Mouse (Mus musculus) forebrain, embryonic 16.5 days (tissue): ENCODE results near the gene Trpc4ap. TPM values are rescaled to one million over a fixed set of nuclear protein-coding genes. Genes with fewer than 3 reads are reported as not detected.

Source experiments
- ATAC-seq: fragments of 200-750 bp; cut with Nextera tagmentation; 2 replicates; pipeline ENCODE4 v1.8.0; 2017; ENCODE audit warnings: mild to moderate bottlenecking, moderate library complexity
- H3K27ac ChIP-seq: fragments of 300-500 bp; sonication (generic); 2 replicates; pipeline ENCODE4 v1.5.1; 2014; ENCODE audit warnings: low read length, control low read depth
- H3K27me3 ChIP-seq: fragments of 300-500 bp; sonication (generic); replicated peaks from 2 replicates; pipeline ENCODE4 v1.6.1; 2014; ENCODE audit warnings: low read length; ENCODE audit not compliant: control insufficient read depth, insufficient read depth
- H3K36me3 ChIP-seq: fragments of 300-500 bp; sonication (generic); 2 replicates; pipeline ENCODE4 v1.6.1; 2014; ENCODE audit not compliant: control insufficient read depth, insufficient read depth
- H3K4me1 ChIP-seq: fragments of 300-500 bp; sonication (generic); replicated peaks from 2 replicates; pipeline ENCODE4 v1.6.1; 2014; ENCODE audit warnings: low read length; ENCODE audit not compliant: control insufficient read depth, insufficient read depth
- H3K4me2 ChIP-seq: fragments of 300-500 bp; sonication (generic); 2 replicates; pipeline ENCODE4 v1.6.1; 2014; ENCODE audit warnings: mild to moderate bottlenecking, low read length, control low read depth
- H3K4me3 ChIP-seq: fragments of 300-500 bp; sonication (generic); replicated peaks from 2 replicates; pipeline ENCODE4 v1.5.1; 2014; ENCODE audit warnings: mild to moderate bottlenecking, low read length, control low read depth
- H3K9ac ChIP-seq: fragments of 300-500 bp; sonication (generic); replicated peaks from 2 replicates; pipeline ENCODE4 v1.6.1; 2014; ENCODE audit warnings: low read depth, low read length, control low read depth
- H3K9me3 ChIP-seq: fragments of 300-500 bp; sonication (generic); 2 replicates; pipeline ENCODE4 v1.6.1; 2016; ENCODE audit warnings: low read length; ENCODE audit not compliant: control insufficient read depth
- WGBS: fragments of 180-500 bp; shearing (Covaris S2); extraction: QIAGEN DNeasy Blood & Tissue Kit; methylation state at CpG from one replicate; pipeline ENCODE4 v1.1.7; 2014; 5-methylcytosine and 5-hydroxymethylcytosine counted together
- polyA plus RNA-seq: library from polyadenylated mRNA; unstranded; fragments of >200 nt; fragmentation: Nextera tagmentation; extraction: Ambion mirVana; gene quantifications from 2 replicates; pipeline ENCODE4 v1.2.1, GENCODE M21; 2015

Trpc4ap gene
- polyA plus RNA-seq, 1 experiment from 2014 or later = 179 TPM

- Histone ChIP-seq H3K4me3 (no peak overlapping the region), H3K9ac (no peak overlapping the region; the same call in 1 of the 2 replicates), H3K27ac (no peak overlapping the region), H3K27me3 (peaks cover 42% of the 10 kb centered on the region), H3K4me1 (peaks cover 14% of the 10 kb centered on the region), H3K4me2 (no peak overlapping the region), H3K36me3 (peaks cover 10% of the 10 kb centered on the region), H3K9me3 (no peaks in the 10 kb centered on the region)
- no peak for ATAC-seq
- 78% methylated on average over 13 of the region's 13 CpGs for WGBS
Observed at GRCm38 (mm10) chr2:155628519-155628918, 63.7 kb downstream of the Trpc4ap start.

GRCm38 (mm10) chr2:155628112-155628511 lies 64.1 kb downstream of the Trpc4ap start:
- Histone ChIP-seq H3K9ac (no peak overlapping the region), H3K27me3 (peaks cover 42% of the 10 kb centered on the region)
- ATAC-seq = no peak

GRCm38 (mm10) chr2:155627030-155627738 lies 65.0 kb downstream of the Trpc4ap start:
- Histone ChIP-seq H3K4me1 (peaks cover 14% of the 10 kb centered on the region), H3K36me3 (peaks cover 7% of the 10 kb centered on the region; the same call in 1 of the 2 replicates), H3K27ac (no peak overlapping the region), H3K4me3 (no peak overlapping the region), H3K9me3 (no peaks in the 10 kb centered on the region), H3K27me3 (peaks cover 38% of the 10 kb centered on the region), H3K9ac (no peak overlapping the region), H3K4me2 (no peak overlapping the region)
- ATAC-seq = 0 out of 2 replicates have a peak, but pooled peaks have one; percentile 3
- 58% methylated on average over 21 of the region's 21 CpGs for WGBS

More at GRCm38 (mm10) chr2:155628112-155628511, 64.1 kb downstream of the Trpc4ap start:
- Histone ChIP-seq H3K4me3 (no peak overlapping the region), H3K4me1 (peaks cover 14% of the 10 kb centered on the region), H3K9me3 (no peaks in the 10 kb centered on the region), H3K36me3 (peaks cover 9% of the 10 kb centered on the region), H3K4me2 (no peak overlapping the region), H3K27ac (no peak overlapping the region)
- WGBS = 82% methylated on average over 9 of the region's 9 CpGs

- no peak overlapping the region for H3K4me2 ChIP-seq
- 56% methylated on average over 15 of the region's 15 CpGs for WGBS
- H3K27ac ChIP-seq = no peak overlapping the region
- ATAC-seq = no peak
- H3K4me1 ChIP-seq = peaks cover 14% of the 10 kb centered on the region
- peaks cover 29% of the 10 kb centered on the region for H3K27me3 ChIP-seq
- H3K36me3 ChIP-seq = peaks cover under 1% of the 10 kb centered on the region; the same call in 1 of the 2 replicates
- H3K4me3 ChIP-seq = no peak overlapping the region
- H3K9me3 ChIP-seq = no peaks in the 10 kb centered on the region
- H3K9ac ChIP-seq = no peak overlapping the region
Observed at GRCm38 (mm10) chr2:155626277-155626676, 65.9 kb downstream of the Trpc4ap start.

DNA sequence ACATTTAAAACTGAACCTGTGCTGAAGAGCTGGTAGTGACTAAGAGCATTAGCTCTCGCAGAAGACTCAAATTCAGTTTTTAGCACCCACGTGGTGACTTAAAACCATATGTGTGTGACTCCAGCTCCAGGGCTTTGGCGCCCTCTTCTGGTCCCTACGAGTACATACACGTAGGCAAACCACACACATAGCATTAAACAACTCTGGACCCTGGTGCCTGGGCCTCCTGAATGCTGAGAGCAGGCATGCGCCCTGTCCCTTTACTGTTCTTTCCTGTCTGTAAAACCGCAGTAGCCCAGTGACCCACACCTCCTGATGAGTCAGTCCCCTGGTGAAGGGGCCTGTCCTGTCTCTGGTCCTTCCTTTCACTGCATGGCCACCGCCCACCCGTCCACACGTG lies 67.5 kb downstream of the Trpc4ap start:
- Histone ChIP-seq H3K4me2 (no peak overlapping the region), H3K4me3 (no peak overlapping the region), H3K9me3 (no peaks in the 10 kb centered on the region), H3K4me1 (peaks cover 11% of the 10 kb centered on the region), H3K36me3 (no peaks in the 10 kb centered on the region), H3K9ac (no peak overlapping the region), H3K27me3 (peaks cover 15% of the 10 kb centered on the region), H3K27ac (no peak overlapping the region)
- WGBS = 41% methylated on average over 10 of the region's 10 CpGs
- ATAC-seq = no peak

GRCm38 (mm10) chr2:155623996-155624395 lies 68.2 kb downstream of the Trpc4ap start:
- no peak overlapping the region for H3K9ac ChIP-seq
- H3K4me3 ChIP-seq = no peak overlapping the region
- no peaks in the 10 kb centered on the region for H3K9me3 ChIP-seq
- H3K27ac ChIP-seq = no peak overlapping the region
- H3K27me3 ChIP-seq = peaks cover 13% of the 10 kb centered on the region
- peaks cover 3% of the 10 kb centered on the region for H3K4me1 ChIP-seq
- no peak for ATAC-seq
- no peak overlapping the region for H3K4me2 ChIP-seq
- WGBS = 88% methylated on average over 6 of the region's 6 CpGs
- H3K36me3 ChIP-seq = no peaks in the 10 kb centered on the region

- Histone ChIP-seq H3K9me3 (no peaks in the 10 kb centered on the region), H3K4me1 (no peaks in the 10 kb centered on the region), H3K27me3 (peaks cover under 1% of the 10 kb centered on the region; the same call in 1 of the 2 replicates), H3K27ac (no peak overlapping the region), H3K36me3 (no peaks in the 10 kb centered on the region), H3K4me3 (no peak overlapping the region), H3K9ac (no peak overlapping the region), H3K4me2 (no peak overlapping the region)
- ATAC-seq = no peak
- 27% methylated on average over 11 of the region's 11 CpGs for WGBS
Observed at GRCm38 (mm10) chr2:155622606-155623005, 69.6 kb downstream of the Trpc4ap start.

DNA sequence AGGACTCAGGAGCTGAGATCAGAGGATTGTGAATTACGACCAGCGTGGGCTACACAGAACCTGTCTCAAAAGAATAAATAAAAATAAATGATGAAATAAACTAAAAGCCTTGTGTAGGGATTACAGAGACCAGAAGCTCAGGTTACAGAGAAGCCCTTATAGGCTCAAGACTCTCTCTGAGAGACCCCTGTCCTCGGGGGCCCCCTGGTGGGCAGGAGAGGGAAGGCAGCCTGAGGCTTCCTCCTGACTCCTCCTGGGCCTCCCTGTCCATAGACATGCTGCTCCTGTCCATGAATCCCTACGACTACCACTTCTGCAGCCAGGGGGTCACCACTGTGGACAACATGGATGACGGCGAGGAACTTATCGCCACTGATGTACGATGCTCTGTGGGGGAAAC lies 72.4 kb downstream of the Trpc4ap start:
- Histone ChIP-seq H3K27me3 (no peaks in the 10 kb centered on the region), H3K4me2 (no peak overlapping the region), H3K36me3 (no peaks in the 10 kb centered on the region), H3K4me1 (no peaks in the 10 kb centered on the region), H3K4me3 (no peak overlapping the region), H3K9ac (no peak overlapping the region), H3K27ac (no peak overlapping the region), H3K9me3 (no peaks in the 10 kb centered on the region)
- peak; percentile 69; the same call in 1 of the 2 replicates for ATAC-seq
- 27% methylated on average over 8 of the region's 8 CpGs for WGBS

DNA sequence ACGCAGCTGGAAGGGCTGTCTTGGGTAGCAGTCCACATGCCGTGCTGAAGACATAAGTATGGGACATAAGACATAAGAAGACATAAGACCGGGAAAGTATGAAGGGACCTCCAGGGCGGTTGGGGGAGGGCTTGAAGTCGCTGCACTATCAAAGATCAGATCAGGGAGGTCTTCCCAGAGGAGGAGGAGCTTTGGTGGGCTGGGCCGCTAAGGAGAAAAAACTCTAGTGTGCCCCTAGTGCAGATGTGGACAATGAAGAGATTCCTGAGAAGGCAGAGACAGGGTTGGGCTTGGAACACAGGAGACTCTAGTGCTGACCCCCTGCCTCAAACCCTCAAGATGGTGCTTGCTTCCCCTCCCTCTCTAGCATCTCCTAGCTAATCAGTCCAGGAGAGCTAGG lies 75.2 kb downstream of the Trpc4ap start:
- WGBS = 53% methylated on average over 6 of the region's 6 CpGs
- H3K27ac ChIP-seq = no peak overlapping the region
- H3K4me1 ChIP-seq = 0 out of 2 replicates have a peak, but pooled peaks cover 4% of the 10 kb centered on the region
- no peak overlapping the region for H3K4me3 ChIP-seq
- no peak overlapping the region for H3K4me2 ChIP-seq
- no peaks in the 10 kb centered on the region for H3K36me3 ChIP-seq
- no peaks in the 10 kb centered on the region for H3K27me3 ChIP-seq
- H3K9ac ChIP-seq = no peak overlapping the region
- ATAC-seq = no peak
- H3K9me3 ChIP-seq = no peaks in the 10 kb centered on the region
